Mouse (Mus musculus) myocyte (in vitro differentiated cells): ENCODE results near the gene Acsbg1.

Source experiments
- CEBPB ChIP-seq: IDR thresholded peaks from 2 replicates; pipeline ENCODE4 v1.6.1; 2011; ENCODE audit warnings: mild to moderate bottlenecking, moderate library complexity; ENCODE audit not compliant: poor library complexity, insufficient read depth, severe bottlenecking
- E2F4 ChIP-seq: IDR thresholded peaks from one replicate; pipeline ENCODE4 v1.6.1; 2011; ENCODE audit warnings: mild to moderate bottlenecking, control low read depth, moderate library complexity; ENCODE audit not compliant: insufficient read depth
- POLR2A ChIP-seq: IDR thresholded peaks from one replicate; pipeline ENCODE4 v1.6.1; 2011; ENCODE audit warnings: low read depth, mild to moderate bottlenecking, control low read depth, moderate library complexity; ENCODE audit not compliant: insufficient read length
- USF1 ChIP-seq: IDR thresholded peaks from one replicate; pipeline ENCODE4 v1.6.1; 2011; ENCODE audit warnings: low read depth, mild to moderate bottlenecking, control low read depth, moderate library complexity

GRCm38 (mm10) chr9:54637510-54638314 lies 24.0 kb downstream of the Acsbg1 start:
- no peak for TF ChIP-seq POLR2A
- no peak for TF ChIP-seq E2F4
- no peak for TF ChIP-seq CEBPB
- no peak for TF ChIP-seq USF1
